Mouse (Mus musculus) forebrain, embryonic 11.5 days (tissue): ENCODE data around the gene Hist1h4i. TPM values are rescaled to one million over a fixed set of nuclear protein-coding genes. Genes with fewer than 3 reads are reported as not detected.

Experiments used
- ATAC-seq: fragments of 200-750 bp; cut with Nextera tagmentation; replicated peaks from 2 replicates; pipeline ENCODE4 v1.8.0; 2017; ENCODE audit warnings: moderate TSS enrichment; ENCODE audit not compliant: low FRiP score
- DNase-seq: peaks from one replicate; pipeline ENCODE4 v3.0.0-alpha.2; 2017; ENCODE audit warnings: low spot score
- H3K27ac ChIP-seq: fragments of 300-500 bp; sonication (generic); 2 replicates; pipeline ENCODE4 v1.5.1; 2014; ENCODE audit warnings: low read depth, low read length
- H3K27me3 ChIP-seq: fragments of 300-500 bp; sonication (generic); 2 replicates; pipeline ENCODE4 v1.6.1; 2014; ENCODE audit warnings: mild to moderate bottlenecking, low read length, mixed read lengths; ENCODE audit not compliant: control insufficient read depth, insufficient read depth
- H3K36me3 ChIP-seq: fragments of 300-500 bp; sonication (generic); 2 replicates; pipeline ENCODE4 v1.6.1; 2014; ENCODE audit warnings: mild to moderate bottlenecking, low read length, moderate library complexity, mixed read lengths; ENCODE audit not compliant: control insufficient read depth, insufficient read depth
- H3K4me1 ChIP-seq: fragments of 300-500 bp; sonication (generic); replicated peaks from 2 replicates; pipeline ENCODE4 v1.6.1; 2014; ENCODE audit warnings: low read length, mixed read lengths; ENCODE audit not compliant: control insufficient read depth, insufficient read depth
- H3K4me2 ChIP-seq: fragments of 300-500 bp; sonication (generic); 2 replicates; pipeline ENCODE4 v1.6.1; 2014; ENCODE audit warnings: low read depth, mild to moderate bottlenecking, low read length, moderate library complexity, mixed read lengths; ENCODE audit not compliant: severe bottlenecking
- H3K4me3 ChIP-seq: fragments of 300-500 bp; sonication (generic); 2 replicates; pipeline ENCODE4 v1.5.1; 2014; ENCODE audit warnings: low read depth, low read length
- H3K9ac ChIP-seq: fragments of 300-500 bp; sonication (generic); 2 replicates; pipeline ENCODE4 v1.6.1; 2014; ENCODE audit warnings: low read length
- H3K9me3 ChIP-seq: fragments of 300-500 bp; sonication (generic); 2 replicates; pipeline ENCODE4 v1.6.1; 2016; ENCODE audit warnings: low read length, mixed read lengths; ENCODE audit not compliant: control insufficient read depth
- WGBS: fragments of 180-500 bp; shearing (Covaris S2); extraction: QIAGEN DNeasy Blood & Tissue Kit; methylation state at CpG from one replicate; pipeline ENCODE4 v1.1.7; 2014; 5-methylcytosine and 5-hydroxymethylcytosine counted together
- polyA plus RNA-seq: library from polyadenylated mRNA; unstranded; fragments of >200 nt; fragmentation: Nextera tagmentation; extraction: Ambion mirVana; gene quantifications from 2 replicates; pipeline ENCODE4 v1.2.1, GENCODE M21; 2014

Gene Hist1h4i
- polyA plus RNA-seq, 1 experiment from 2014 or later, result 52.1 TPM

GRCm38 (mm10) chr13:22007121-22007510 lies 34.0 kb downstream of the Hist1h4i start:
- Histone ChIP-seq H3K4me2 (peak overlapping the region; percentile 82), H3K27me3 (peaks cover 94% of the 10 kb centered on the region), H3K36me3 (no peaks in the 10 kb centered on the region), H3K9ac (no peak overlapping the region), H3K4me3 (peak overlapping the region; percentile 47), H3K4me1 (peaks cover 12% of the 10 kb centered on the region; the same call in 1 of the 2 replicates), H3K27ac (no peak overlapping the region), H3K9me3 (no peaks in the 10 kb centered on the region)
- no peak for ATAC-seq
- DNase-seq, result no peak
- 2% methylated on average over 18 of the region's 18 CpGs for WGBS

- peaks cover 96% of the 10 kb centered on the region for H3K27me3 ChIP-seq
- peak overlapping the region; percentile 47 for H3K4me3 ChIP-seq
- WGBS, result under 1% methylated on average over 38 of the region's 38 CpGs
- ATAC-seq, result peak; percentile 89
- DNase-seq, result peak; percentile 75
- peaks cover 12% of the 10 kb centered on the region; the same call in 1 of the 2 replicates for H3K4me1 ChIP-seq
- no peaks in the 10 kb centered on the region for H3K9me3 ChIP-seq
- H3K27ac ChIP-seq, result no peak overlapping the region
- no peaks in the 10 kb centered on the region for H3K36me3 ChIP-seq
- peak overlapping the region; percentile 82 for H3K4me2 ChIP-seq
- H3K9ac ChIP-seq, result no peak overlapping the region; the same call in 1 of the 2 replicates
These were observed 34.6 kb downstream of the Hist1h4i start for GRCm38 (mm10) chr13:22006334-22007120.

GRCm38 (mm10) chr13:22005605-22006333 lies 35.4 kb downstream of the Hist1h4i start:
- H3K36me3 ChIP-seq, result no peaks in the 10 kb centered on the region
- peak overlapping the region; percentile 47 for H3K4me3 ChIP-seq
- H3K4me2 ChIP-seq, result peak overlapping the region; percentile 82
- 1% methylated on average over 44 of the region's 45 CpGs for WGBS
- peak overlapping the region; percentile 43 for H3K9ac ChIP-seq
- peak; percentile 77 for DNase-seq
- peaks cover 12% of the 10 kb centered on the region; the same call in 1 of the 2 replicates for H3K4me1 ChIP-seq
- H3K27me3 ChIP-seq, result peaks cover 99% of the 10 kb centered on the region
- H3K27ac ChIP-seq, result no peak overlapping the region
- H3K9me3 ChIP-seq, result no peaks in the 10 kb centered on the region
- peak; percentile 79 for ATAC-seq

- WGBS, result 33% methylated on average over 5 of the region's 5 CpGs
- no peak for DNase-seq
These were observed 39.3 kb downstream of the Hist1h4i start for GRCm38 (mm10) chr13:22001823-22002222.

GRCm38 (mm10) chr13:22001346-22001745 lies 39.8 kb downstream of the Hist1h4i start:
- Histone ChIP-seq H3K27ac (no peak overlapping the region), H3K4me3 (no peak overlapping the region), H3K4me2 (no peak overlapping the region), H3K9me3 (no peaks in the 10 kb centered on the region), H3K4me1 (peaks cover 5% of the 10 kb centered on the region; the same call in 1 of the 2 replicates), H3K27me3 (peaks cover 96% of the 10 kb centered on the region), H3K36me3 (no peaks in the 10 kb centered on the region), H3K9ac (no peak overlapping the region)
- WGBS, result 73% methylated on average over 2 of the region's 2 CpGs
- ATAC-seq, result no peak
- no peak for DNase-seq

More at GRCm38 (mm10) chr13:22001823-22002222, 39.3 kb downstream of the Hist1h4i start:
- Histone ChIP-seq H3K4me3 (no peak overlapping the region), H3K9me3 (no peaks in the 10 kb centered on the region), H3K27me3 (peaks cover 97% of the 10 kb centered on the region), H3K27ac (no peak overlapping the region), H3K4me2 (no peak overlapping the region), H3K4me1 (peaks cover 10% of the 10 kb centered on the region; the same call in 1 of the 2 replicates), H3K36me3 (no peaks in the 10 kb centered on the region), H3K9ac (no peak overlapping the region)
- no peak for ATAC-seq

- Histone ChIP-seq H3K4me3 (no peak overlapping the region), H3K36me3 (no peaks in the 10 kb centered on the region), H3K9me3 (no peaks in the 10 kb centered on the region), H3K27me3 (peaks cover 79% of the 10 kb centered on the region), H3K4me2 (no peak overlapping the region), H3K4me1 (no peaks in the 10 kb centered on the region; the same call in 1 of the 2 replicates), H3K9ac (no peak overlapping the region), H3K27ac (no peak overlapping the region)
- no peak for ATAC-seq
- no peak for DNase-seq
- 32% methylated on average over 4 of the region's 4 CpGs for WGBS
These were observed 42.0 kb downstream of the Hist1h4i start for GRCm38 (mm10) chr13:21999147-21999546.

GRCm38 (mm10) chr13:21998412-21998811 lies 42.8 kb downstream of the Hist1h4i start:
- ATAC-seq (no peak), DNase-seq (no peak)
- WGBS, result 23% methylated on average over 3 of the region's 3 CpGs
- H3K4me3 ChIP-seq, result no peak overlapping the region
- no peaks in the 10 kb centered on the region for H3K9me3 ChIP-seq
- no peak overlapping the region for H3K4me2 ChIP-seq
- peaks cover 71% of the 10 kb centered on the region for H3K27me3 ChIP-seq
- no peak overlapping the region for H3K9ac ChIP-seq
- H3K4me1 ChIP-seq, result no peaks in the 10 kb centered on the region; the same call in 1 of the 2 replicates
- no peaks in the 10 kb centered on the region for H3K36me3 ChIP-seq
- no peak overlapping the region for H3K27ac ChIP-seq

- DNase-seq, result no peak
- H3K9ac ChIP-seq, result no peak overlapping the region
- no peaks in the 10 kb centered on the region; the same call in 1 of the 2 replicates for H3K4me1 ChIP-seq
- H3K4me3 ChIP-seq, result no peak overlapping the region; the same call in 1 of the 2 replicates
- 1% methylated on average over 4 of the region's 4 CpGs for WGBS
- H3K27me3 ChIP-seq, result peaks cover 66% of the 10 kb centered on the region
- no peak for ATAC-seq
- peak overlapping the region; percentile 45; the same call in 1 of the 2 replicates for H3K4me2 ChIP-seq
- H3K36me3 ChIP-seq, result no peaks in the 10 kb centered on the region
- no peak overlapping the region for H3K27ac ChIP-seq
- H3K9me3 ChIP-seq, result no peaks in the 10 kb centered on the region
These were observed 43.3 kb downstream of the Hist1h4i start for GRCm38 (mm10) chr13:21997821-21998220.
